Mouse (Mus musculus): ENCODE data around the gene Bloc1s3. TPM values are rescaled to one million over a fixed set of nuclear protein-coding genes. Genes with fewer than 3 reads are reported as not detected.

Bloc1s3 gene
- total and polyA plus RNA-seq, 3 experiments: 6.1 to 7.5 TPM; not detected in 1

Other genes with a start within 250 kb of the Bloc1s3 start
- gene Vasp, start 236.6 kb downstream of the Bloc1s3 start, total RNA-seq (2012; rRNA removed): 121 and 130 TPM in 2 replicates
- 100 to 1,000 TPM in 1 of 2 experiments, not detected in 1; 185 TPM for gene Vasp, start 236.6 kb downstream of the Bloc1s3 start, polyA plus RNA-seq (2012; ENCODE audit: insufficient read depth in 1 of 2, insufficient read length in 2 of 2, low read depth in 1 of 2, low replicate concordance in 2 of 2, missing spikeins in 1 of 2)
- gene Ppm1n, start 228.3 kb downstream of the Bloc1s3 start, total RNA-seq (2012; rRNA removed): not detected in 2 replicates
- not detected for gene Ppm1n, start 228.3 kb downstream of the Bloc1s3 start, polyA plus RNA-seq (2012; ENCODE audit: insufficient read depth in 1 of 2, insufficient read length in 2 of 2, low read depth in 1 of 2, low replicate concordance in 2 of 2, missing spikeins in 1 of 2)
- gene Rtn2, start 225.7 kb downstream of the Bloc1s3 start, total RNA-seq (2012; rRNA removed): 0.27 and 0.52 TPM in 2 replicates
- gene Rtn2, start 225.7 kb downstream of the Bloc1s3 start, polyA plus RNA-seq (2012; ENCODE audit: insufficient read depth in 1 of 2, insufficient read length in 2 of 2, low read depth in 1 of 2, low replicate concordance in 2 of 2, missing spikeins in 1 of 2): 1 to 10 TPM in 1 of 2 experiments, not detected in 1; 1.4 TPM
- 0.04 and 0.10 TPM in 2 replicates for gene Fosb, start 198.3 kb downstream of the Bloc1s3 start, total RNA-seq (2012; rRNA removed)
- gene Fosb, start 198.3 kb downstream of the Bloc1s3 start, polyA plus RNA-seq (2012; ENCODE audit: insufficient read depth in 1 of 2, insufficient read length in 2 of 2, low read depth in 1 of 2, low replicate concordance in 2 of 2, missing spikeins in 1 of 2): under 1 TPM in 1 of 2 experiments, not detected in 1; 0.49 TPM
- 22.2 and 25.9 TPM in 2 replicates for gene Ercc1, start 163.6 kb downstream of the Bloc1s3 start, total RNA-seq (2012; rRNA removed)
- gene Ercc1, start 163.6 kb downstream of the Bloc1s3 start, polyA plus RNA-seq (2012; ENCODE audit: insufficient read depth in 1 of 2, insufficient read length in 2 of 2, low read depth in 1 of 2, low replicate concordance in 2 of 2, missing spikeins in 1 of 2): 10 to 100 TPM in 1 of 2 experiments, not detected in 1; 37.5 TPM
- 26.2 and 43.9 TPM in 2 replicates for gene Cd3eap, start 148.9 kb downstream of the Bloc1s3 start, total RNA-seq (2012; rRNA removed)
- gene Cd3eap, start 148.9 kb downstream of the Bloc1s3 start, polyA plus RNA-seq (2012; ENCODE audit: insufficient read depth in 1 of 2, insufficient read length in 2 of 2, low read depth in 1 of 2, low replicate concordance in 2 of 2, missing spikeins in 1 of 2): 10 to 100 TPM in 1 of 2 experiments, not detected in 1; 49.8 TPM
- gene Ppp1r13l, start 148.6 kb downstream of the Bloc1s3 start, total RNA-seq (2012; rRNA removed): 1.0 and 1.5 TPM in 2 replicates
- gene Ppp1r13l, start 148.6 kb downstream of the Bloc1s3 start, polyA plus RNA-seq (2012; ENCODE audit: insufficient read depth in 1 of 2, insufficient read length in 2 of 2, low read depth in 1 of 2, low replicate concordance in 2 of 2, missing spikeins in 1 of 2): 10 to 100 TPM in 1 of 2 experiments, not detected in 1; 15.9 TPM
- gene Ercc2, start 126.4 kb downstream of the Bloc1s3 start, total RNA-seq (2012; rRNA removed): 29.4 and 34.4 TPM in 2 replicates
- gene Ercc2, start 126.4 kb downstream of the Bloc1s3 start, polyA plus RNA-seq (2012; ENCODE audit: insufficient read depth in 1 of 2, insufficient read length in 2 of 2, low read depth in 1 of 2, low replicate concordance in 2 of 2, missing spikeins in 1 of 2): 10 to 100 TPM in 1 of 2 experiments, not detected in 1; 44.5 TPM
- 2.7 and 3.6 TPM in 2 replicates for gene Klc3, start 104.3 kb downstream of the Bloc1s3 start, total RNA-seq (2012; rRNA removed)
- gene Klc3, start 104.3 kb downstream of the Bloc1s3 start, polyA plus RNA-seq (2012; ENCODE audit: insufficient read depth in 1 of 2, insufficient read length in 2 of 2, low read depth in 1 of 2, low replicate concordance in 2 of 2, missing spikeins in 1 of 2): under 1 TPM in 1 of 2 experiments, not detected in 1; 0.42 TPM
- not detected in 2 replicates for gene Ckm, start 103.6 kb downstream of the Bloc1s3 start, total RNA-seq (2012; rRNA removed)
- not detected for gene Ckm, start 103.6 kb downstream of the Bloc1s3 start, polyA plus RNA-seq (2012; ENCODE audit: insufficient read depth in 1 of 2, insufficient read length in 2 of 2, low read depth in 1 of 2, low replicate concordance in 2 of 2, missing spikeins in 1 of 2)
- gene Mark4, start 49.5 kb downstream of the Bloc1s3 start, total RNA-seq (2012; rRNA removed): 4.7 TPM in 2 replicates
- gene Mark4, start 49.5 kb downstream of the Bloc1s3 start, polyA plus RNA-seq (2012; ENCODE audit: insufficient read depth in 1 of 2, insufficient read length in 2 of 2, low read depth in 1 of 2, low replicate concordance in 2 of 2, missing spikeins in 1 of 2): 10 to 100 TPM in 1 of 2 experiments, not detected in 1; 18.5 TPM
- 0.08 TPM in 1 of 2 replicates, not detected in the other for gene Exoc3l2, start 45.0 kb downstream of the Bloc1s3 start, total RNA-seq (2012; rRNA removed)
- gene Exoc3l2, start 45.0 kb downstream of the Bloc1s3 start, polyA plus RNA-seq (2012; ENCODE audit: insufficient read depth in 1 of 2, insufficient read length in 2 of 2, low read depth in 1 of 2, low replicate concordance in 2 of 2, missing spikeins in 1 of 2): under 1 TPM in 1 of 2 experiments, not detected in 1; 0.08 TPM
- gene Trappc6a, start within 50 bp of the Bloc1s3 start, total RNA-seq (2012; rRNA removed): 65.6 and 88.2 TPM in 2 replicates
- 10 to 100 TPM in 1 of 2 experiments, not detected in 1; 82.8 TPM for gene Trappc6a, start within 50 bp of the Bloc1s3 start, polyA plus RNA-seq (2012; ENCODE audit: insufficient read depth in 1 of 2, insufficient read length in 2 of 2, low read depth in 1 of 2, low replicate concordance in 2 of 2, missing spikeins in 1 of 2)
- 0.07 and 0.35 TPM in 2 replicates for gene Nkpd1, start 9.5 kb upstream of the Bloc1s3 start, total RNA-seq (2012; rRNA removed)
- gene Nkpd1, start 9.5 kb upstream of the Bloc1s3 start, polyA plus RNA-seq (2012; ENCODE audit: insufficient read depth in 1 of 2, insufficient read length in 2 of 2, low read depth in 1 of 2, low replicate concordance in 2 of 2, missing spikeins in 1 of 2): under 1 TPM in 1 of 2 experiments, not detected in 1; 0.33 TPM
- 10.0 and 13.6 TPM in 2 replicates for gene Ppp1r37, start 54.7 kb upstream of the Bloc1s3 start, total RNA-seq (2012; rRNA removed)
- 10 to 100 TPM in 1 of 2 experiments, not detected in 1; 29.0 TPM for gene Ppp1r37, start 54.7 kb upstream of the Bloc1s3 start, polyA plus RNA-seq (2012; ENCODE audit: insufficient read depth in 1 of 2, insufficient read length in 2 of 2, low read depth in 1 of 2, low replicate concordance in 2 of 2, missing spikeins in 1 of 2)
- gene Zfp296, start 68.9 kb upstream of the Bloc1s3 start, total RNA-seq (2012; rRNA removed): 2.9 and 3.3 TPM in 2 replicates
- gene Zfp296, start 68.9 kb upstream of the Bloc1s3 start, polyA plus RNA-seq (2012; ENCODE audit: insufficient read depth in 1 of 2, insufficient read length in 2 of 2, low read depth in 1 of 2, low replicate concordance in 2 of 2, missing spikeins in 1 of 2): 1 to 10 TPM in 1 of 2 experiments, not detected in 1; 7.8 TPM
- gene Gemin7, start 69.2 kb upstream of the Bloc1s3 start, total RNA-seq (2012; rRNA removed): 49.6 and 58.0 TPM in 2 replicates
- gene Gemin7, start 69.2 kb upstream of the Bloc1s3 start, polyA plus RNA-seq (2012; ENCODE audit: insufficient read depth in 1 of 2, insufficient read length in 2 of 2, low read depth in 1 of 2, low replicate concordance in 2 of 2, missing spikeins in 1 of 2): 10 to 100 TPM in 1 of 2 experiments, not detected in 1; 78.7 TPM
- gene Clasrp, start 96.1 kb upstream of the Bloc1s3 start, total RNA-seq (2012; rRNA removed): 29.9 and 31.1 TPM in 2 replicates
- 10 to 100 TPM in 1 of 2 experiments, not detected in 1; 62.2 TPM for gene Clasrp, start 96.1 kb upstream of the Bloc1s3 start, polyA plus RNA-seq (2012; ENCODE audit: insufficient read depth in 1 of 2, insufficient read length in 2 of 2, low read depth in 1 of 2, low replicate concordance in 2 of 2, missing spikeins in 1 of 2)
- gene Relb, start 121.1 kb upstream of the Bloc1s3 start, total RNA-seq (2012; rRNA removed): 4.6 and 6.2 TPM in 2 replicates
- 1 to 10 TPM in 1 of 2 experiments, not detected in 1; 7.7 TPM for gene Relb, start 121.1 kb upstream of the Bloc1s3 start, polyA plus RNA-seq (2012; ENCODE audit: insufficient read depth in 1 of 2, insufficient read length in 2 of 2, low read depth in 1 of 2, low replicate concordance in 2 of 2, missing spikeins in 1 of 2)
- gene Clptm1, start 156.7 kb upstream of the Bloc1s3 start, total RNA-seq (2012; rRNA removed): 55.5 and 58.5 TPM in 2 replicates
- gene Clptm1, start 156.7 kb upstream of the Bloc1s3 start, polyA plus RNA-seq (2012; ENCODE audit: insufficient read depth in 1 of 2, insufficient read length in 2 of 2, low read depth in 1 of 2, low replicate concordance in 2 of 2, missing spikeins in 1 of 2): 100 to 1,000 TPM in 1 of 2 experiments, 10 to 100 TPM in 1; 62.4 to 102 TPM
- gene Apoc2, start 169.6 kb upstream of the Bloc1s3 start, total RNA-seq (2012; rRNA removed): not detected in 2 replicates
- gene Apoc2, start 169.6 kb upstream of the Bloc1s3 start, polyA plus RNA-seq (2012; ENCODE audit: insufficient read depth in 1 of 2, insufficient read length in 2 of 2, low read depth in 1 of 2, low replicate concordance in 2 of 2, missing spikeins in 1 of 2): not detected
- not detected in 2 replicates for gene Gm44805, start 173.1 kb upstream of the Bloc1s3 start, total RNA-seq (2012; rRNA removed)
- not detected for gene Gm44805, start 173.1 kb upstream of the Bloc1s3 start, polyA plus RNA-seq (2012; ENCODE audit: insufficient read depth in 1 of 2, insufficient read length in 2 of 2, low read depth in 1 of 2, low replicate concordance in 2 of 2, missing spikeins in 1 of 2)
- gene Apoc4, start 173.1 kb upstream of the Bloc1s3 start, total RNA-seq (2012; rRNA removed): not detected in 2 replicates
- gene Apoc4, start 173.1 kb upstream of the Bloc1s3 start, polyA plus RNA-seq (2012; ENCODE audit: insufficient read depth in 1 of 2, insufficient read length in 2 of 2, low read depth in 1 of 2, low replicate concordance in 2 of 2, missing spikeins in 1 of 2): not detected
- gene Apoc1, start 184.3 kb upstream of the Bloc1s3 start, total RNA-seq (2012; rRNA removed): not detected in 2 replicates
- under 1 TPM in 1 of 2 experiments, not detected in 1; 0.35 TPM for gene Apoc1, start 184.3 kb upstream of the Bloc1s3 start, polyA plus RNA-seq (2012; ENCODE audit: insufficient read depth in 1 of 2, insufficient read length in 2 of 2, low read depth in 1 of 2, low replicate concordance in 2 of 2, missing spikeins in 1 of 2)
- 22.6 and 33.3 TPM in 2 replicates for gene Apoe, start 190.8 kb upstream of the Bloc1s3 start, total RNA-seq (2012; rRNA removed)
- gene Apoe, start 190.8 kb upstream of the Bloc1s3 start, polyA plus RNA-seq (2012; ENCODE audit: insufficient read depth in 1 of 2, insufficient read length in 2 of 2, low read depth in 1 of 2, low replicate concordance in 2 of 2, missing spikeins in 1 of 2): 10 to 100 TPM in 1 of 2 experiments, not detected in 1; 61.4 TPM
- 288 and 294 TPM in 2 replicates for gene Tomm40, start 207.1 kb upstream of the Bloc1s3 start, total RNA-seq (2012; rRNA removed)
- gene Tomm40, start 207.1 kb upstream of the Bloc1s3 start, polyA plus RNA-seq (2012; ENCODE audit: insufficient read depth in 1 of 2, insufficient read length in 2 of 2, low read depth in 1 of 2, low replicate concordance in 2 of 2, missing spikeins in 1 of 2): 100 to 1,000 TPM in 1 of 2 experiments, not detected in 1; 403 TPM
- 6.9 TPM in 2 replicates for gene Nectin2, start 242.1 kb upstream of the Bloc1s3 start, total RNA-seq (2012; rRNA removed)
- 10 to 100 TPM in 1 of 2 experiments, not detected in 1; 25.6 TPM for gene Nectin2, start 242.1 kb upstream of the Bloc1s3 start, polyA plus RNA-seq (2012; ENCODE audit: insufficient read depth in 1 of 2, insufficient read length in 2 of 2, low read depth in 1 of 2, low replicate concordance in 2 of 2, missing spikeins in 1 of 2)